Mouse (Mus musculus): ENCODE results near the gene Lpin2.

- no peak for TF ChIP-seq EP300 (IDR thresholded peaks at IDR 0.05; ENCODE audit: low read depth)
- no peak for TF ChIP-seq CTCF (IDR thresholded peaks at IDR 0.05; ENCODE audit: low read depth)
Measured at GRCm38 (mm10) chr17:71132856-71133439, 49.4 kb upstream of the Lpin2 start.

All from heart, postnatal 0 days (tissue).